Mouse (Mus musculus) CH12.LX (cell line): ENCODE results near the gene Rcc1l. TPM values are rescaled to one million over a fixed set of nuclear protein-coding genes. Genes with fewer than 3 reads are reported as not detected.

Source experiments
- DNase-seq: peaks from one replicate; pipeline ENCODE4 v3.0.0-alpha.2; 2013; ENCODE audit errors: extremely low read depth
- H3K27ac ChIP-seq: 2 replicates; pipeline ENCODE4 v1.5.1; 2012; ENCODE audit warnings: low read depth, mild to moderate bottlenecking, control low read depth, moderate library complexity; ENCODE audit not compliant: insufficient read depth
- H3K27me3 ChIP-seq: replicated peaks from 2 replicates; pipeline ENCODE3; 2012; ENCODE audit warnings: inconsistent platforms
- H3K36me3 ChIP-seq, 2 experiments: replicated peaks in 1 of 2; 2 replicates each; pipeline versions ENCODE3 to v1.6.1; 2012; ENCODE audit warnings: inconsistent platforms in 1 of 2, low read length in 1 of 2, mild to moderate bottlenecking in 1 of 2, mixed read lengths in 1 of 2, moderate library complexity in 1 of 2; ENCODE audit not compliant: control insufficient read depth in 1 of 2, insufficient read depth in 1 of 2
- H3K4me1 ChIP-seq, 2 experiments: 2 replicates each; pipeline ENCODE4 v1.6.1; 2012; ENCODE audit warnings: inconsistent platforms in 1 of 2, moderate library complexity in 1 of 2; ENCODE audit not compliant: insufficient read depth in 2 of 2, control insufficient read depth in 1 of 2
- H3K4me2 ChIP-seq: 2 replicates; pipeline ENCODE4 v1.6.1; 2012; ENCODE audit warnings: low read depth, mild to moderate bottlenecking, control low read depth; ENCODE audit not compliant: poor library complexity, insufficient read depth, severe bottlenecking
- H3K4me3 ChIP-seq, 3 experiments: fragments of 150-350 bp in 1 of 3; sonication (generic) in 1 of 3; replicated peaks in 1 of 3; 2 replicates each; pipeline versions ENCODE3 to v1.5.1; 2011 to 2012; ENCODE audit warnings: low read depth in 2 of 3, low read length in 2 of 3, mild to moderate bottlenecking in 2 of 3, moderate library complexity in 2 of 3, control low read depth in 1 of 3, improper control_type of control experiment in 1 of 3, inconsistent platforms in 1 of 3, mixed read lengths in 1 of 3; ENCODE audit not compliant: poor library complexity in 1 of 3
- H3K79me2 ChIP-seq: replicated peaks from 2 replicates; pipeline ENCODE4 v1.6.1; 2012; ENCODE audit warnings: mild to moderate bottlenecking, moderate library complexity; ENCODE audit not compliant: control insufficient read depth, poor library complexity, insufficient read depth, severe bottlenecking; ENCODE audit errors: extremely low read depth
- H3K9ac ChIP-seq: 2 replicates; pipeline ENCODE4 v1.6.1; 2012; ENCODE audit warnings: low read depth, mild to moderate bottlenecking, control low read depth, moderate library complexity; ENCODE audit not compliant: insufficient read depth
- H3K9me3 ChIP-seq: replicated peaks from 2 replicates; pipeline ENCODE3; 2012; ENCODE audit warnings: low read length, inconsistent platforms, mixed read lengths
- CHD1 ChIP-seq: IDR thresholded peaks from 2 replicates; pipeline ENCODE4 v1.6.1; 2012; ENCODE audit warnings: low read depth, low read length, improper control_type of control experiment, inconsistent platforms
- CTCF ChIP-seq, 2 experiments: IDR thresholded peaks in 1 of 2; conservative IDR thresholded peaks in 1 of 2; 2 replicates each; pipeline ENCODE4 v1.5.1; 2011 to 2012; ENCODE audit warnings: low read depth in 2 of 2, low read length in 2 of 2, improper control_type of control experiment in 1 of 2, inconsistent platforms in 1 of 2, mild to moderate bottlenecking in 1 of 2, moderate library complexity in 1 of 2
- E2F4 ChIP-seq: IDR thresholded peaks from 2 replicates; pipeline ENCODE4 v1.6.1; 2011; ENCODE audit warnings: low read depth, low read length, improper control_type of control experiment; ENCODE audit not compliant: insufficient replicate concordance
- ELF1 ChIP-seq: IDR thresholded peaks from 2 replicates; pipeline ENCODE4 v1.6.1; 2014; ENCODE audit warnings: low read depth, mild to moderate bottlenecking, inconsistent platforms, low read length, improper control_type of control experiment
- GABPA ChIP-seq: IDR thresholded peaks from 2 replicates; pipeline ENCODE4 v1.6.1; 2012; ENCODE audit warnings: low read depth, low read length, improper control_type of control experiment, inconsistent platforms; ENCODE audit not compliant: insufficient replicate concordance
- JUND ChIP-seq: conservative IDR thresholded peaks from 2 replicates; pipeline ENCODE4 v1.6.1; 2011; ENCODE audit warnings: low read depth, low read length, improper control_type of control experiment
- MAFK ChIP-seq: IDR thresholded peaks from 2 replicates; pipeline ENCODE4 v1.6.1; 2011; ENCODE audit warnings: low read length, improper control_type of control experiment; ENCODE audit not compliant: insufficient replicate concordance
- MAX ChIP-seq: IDR thresholded peaks from 2 replicates; pipeline ENCODE4 v1.6.1; 2011; ENCODE audit warnings: low read length, improper control_type of control experiment
- MEF2A ChIP-seq: IDR thresholded peaks from 2 replicates; pipeline ENCODE4 v1.6.1; 2014; ENCODE audit warnings: low read depth, mild to moderate bottlenecking, inconsistent platforms, low read length, improper control_type of control experiment, borderline replicate concordance
- MYC ChIP-seq: IDR thresholded peaks from 2 replicates; pipeline ENCODE4 v1.6.1; 2011; ENCODE audit warnings: low read depth, mild to moderate bottlenecking, improper control_type of control experiment, low read length
- POLR2A ChIP-seq: IDR thresholded peaks from 2 replicates; pipeline ENCODE4 v1.6.1; 2011; ENCODE audit warnings: low read depth, mild to moderate bottlenecking, improper control_type of control experiment, low read length
- USF1 ChIP-seq: IDR thresholded peaks from 2 replicates; pipeline ENCODE4 v1.6.1; 2014; ENCODE audit warnings: low read depth, mild to moderate bottlenecking, inconsistent platforms, low read length, improper control_type of control experiment
- ZMIZ1 ChIP-seq: IDR thresholded peaks from 2 replicates; pipeline ENCODE4 v1.6.1; 2012; ENCODE audit warnings: low read depth, mild to moderate bottlenecking, inconsistent platforms, low read length, improper control_type of control experiment
- dilution Hi-C: fragments of 300-500 bp; cut with MboI; formaldehyde crosslinking; loops from 2 replicates; pipeline ENCODE4 v1.14.3; 2020; ENCODE audit warnings: low sequenced_read_pairs; ENCODE audit not compliant: extremely low pct_unique_long_range_greater_than_20kb, extremely low pct_ligation_motif_present
- in situ Hi-C: fragments of 300-500 bp; cut with MboI; formaldehyde crosslinking; loops from 3 replicates; pipeline ENCODE4 v1.14.3; 2019; ENCODE audit warnings: low sequenced_read_pairs, low pct_ligation_motif_present, low pct_unique_long_range_greater_than_20kb, mixed read lengths
- polyA plus RNA-seq: library from polyadenylated mRNA; unstranded; fragments of >175 nt; gene quantifications from 2 replicates; pipeline ENCODE4 v1.2.1, GENCODE M21; 2012; ENCODE audit warnings: low read depth; ENCODE audit not compliant: insufficient read length
- total RNA-seq, 2 experiments: library from RNA; depleted of rRNA; stranded (reverse); fragments of 300-350 nt in 1 of 2; fragments of >200 nt in 1 of 2; gene quantifications; 2 replicates each; pipeline ENCODE4 v1.2.3; 2012 to 2014

Gene Rcc1l
- total and polyA plus RNA-seq, 3 experiments: 24.6 to 42.7 (median 31.0) TPM

DNA sequence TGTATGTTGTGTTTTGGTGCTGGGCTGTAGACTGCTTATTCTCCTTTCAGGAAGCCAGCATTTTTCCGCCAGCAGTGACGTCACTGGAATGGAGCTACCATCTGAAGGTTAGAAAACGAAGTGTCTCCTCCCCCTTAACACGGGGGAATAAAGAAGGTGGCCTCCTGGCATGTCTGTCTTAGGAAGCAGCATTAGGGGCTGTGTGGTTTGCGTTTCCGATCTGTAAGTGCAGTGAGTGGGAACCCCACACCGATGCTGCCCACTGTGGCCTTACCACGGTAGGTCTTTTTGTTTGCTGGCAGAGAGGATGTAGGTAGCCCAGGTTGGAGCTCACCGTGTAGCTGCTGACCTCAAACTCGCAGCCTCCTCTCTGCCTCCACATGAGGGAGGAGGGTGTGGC, 30.1 kb upstream of the Rcc1l start:
- Histone ChIP-seq H3K4me2 (no peak overlapping the region), H3K4me3 (no peak overlapping the region), H3K27me3 (no peaks in the 10 kb centered on the region), H3K79me2 (no peaks in the 10 kb centered on the region), H3K4me1 (no peaks in the 10 kb centered on the region), H3K36me3 (peaks cover 9 to 41% of the 10 kb centered on the region in 2 experiments), H3K9me3 (peaks cover 6% of the 10 kb centered on the region), H3K9ac (no peak overlapping the region), H3K27ac (no peak overlapping the region)
- TF ChIP-seq E2F4: no peak
- TF ChIP-seq ZMIZ1: no peak
- TF ChIP-seq POLR2A: no peak
- TF ChIP-seq MEF2A: no peak
- TF ChIP-seq USF1: no peak
- in situ Hi-C loops: no loop called here
- DNase-seq: no peak
- dilution Hi-C loops: no loop called here

GRCm38 (mm10) chr5:134193664-134194063, 17.1 kb upstream of the Rcc1l start:
- Histone ChIP-seq H3K27me3 (no peaks in the 10 kb centered on the region), H3K4me2 (no peak overlapping the region), H3K27ac (no peak overlapping the region), H3K4me1 (peaks cover 5 to 11% of the 10 kb centered on the region in 2 experiments), H3K79me2 (no peaks in the 10 kb centered on the region), H3K36me3 (peaks cover 21 to 49% of the 10 kb centered on the region in 2 experiments), H3K9ac (no peak overlapping the region), H3K9me3 (no peaks in the 10 kb centered on the region), H3K4me3 (no peak overlapping the region)
- TF ChIP-seq MAFK (no peak), JUND (no peak), MAX (peak; percentile 77; the same call in 1 of the 2 replicates), MYC (peak; percentile 79), ELF1 (0 out of 2 replicates have a peak, but pooled peaks have one; percentile 36)
- dilution Hi-C loops: no loop called here
- DNase-seq: no peak
- in situ Hi-C loops: no loop called here

DNA sequence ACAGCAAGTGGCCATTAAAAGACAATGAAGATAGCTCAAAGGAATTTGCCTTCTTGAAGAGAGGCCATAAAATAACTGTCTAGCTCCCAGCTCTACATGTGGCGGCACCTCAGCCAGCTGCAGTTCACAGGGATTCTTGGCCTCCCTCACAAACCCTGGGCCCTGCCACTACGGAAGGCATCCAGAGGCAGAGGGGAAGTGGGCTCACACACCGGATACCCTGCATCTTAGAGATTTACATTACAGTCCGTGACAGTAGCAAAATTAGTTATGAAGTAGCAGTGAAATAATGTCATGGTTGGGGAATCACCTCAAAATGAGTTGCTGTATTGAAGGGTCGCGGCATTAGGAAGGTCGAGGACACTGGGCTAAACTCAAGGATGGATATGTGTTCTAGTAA, 12.0 kb upstream of the Rcc1l start:
- DNase-seq: no peak
- Histone ChIP-seq H3K27ac (no peak overlapping the region), H3K4me3 (no peak overlapping the region), H3K36me3 (peaks cover 0 to 15% of the 10 kb centered on the region in 2 experiments), H3K9ac (no peak overlapping the region), H3K4me2 (no peak overlapping the region), H3K9me3 (peaks cover 6% of the 10 kb centered on the region), H3K79me2 (no peaks in the 10 kb centered on the region), H3K4me1 (peaks cover 3 to 26% of the 10 kb centered on the region in 2 experiments), H3K27me3 (no peaks in the 10 kb centered on the region)
- dilution Hi-C loops: no loop called here
- TF ChIP-seq MEF2A (no peak), CTCF (conservative IDR thresholded peaks at IDR 0.05 in 1 of 2, IDR thresholded peaks at IDR 0.05 in 1 of 2; ENCODE audit: low read depth in 2 of 2, low read length in 2 of 2) (no peak), GABPA (no peak), CHD1 (no peak)
- in situ Hi-C loops: no loop called here
